Mouse (Mus musculus): ENCODE measurements at regions not wholly inside any gene's neighbourhood (a gene's known extent, or its start where the extent isn't known, plus 50 kb on each side); places are given as distances from the start of the nearest gene placed in this dataset.

- DNase-seq (ENCODE audit: low spot score) (no peak), ATAC-seq (no peak)
- peaks cover 7% of the 10 kb centered on the region for H3K4me1 ChIP-seq (ENCODE audit: control insufficient read depth, insufficient read depth, low read length)
- no peaks in the 10 kb centered on the region for H3K27me3 ChIP-seq (replicated peaks; ENCODE audit: control insufficient read depth, insufficient read depth, low read length)
- no peak overlapping the region for H3K27ac ChIP-seq (ENCODE audit: low read depth, low read length)
- H3K9me3 ChIP-seq (replicated peaks; ENCODE audit: control insufficient read depth, low read length) = no peaks in the 10 kb centered on the region
- H3K4me3 ChIP-seq (ENCODE audit: low read depth, low read length) = no peak overlapping the region
- no peak overlapping the region for H3K9ac ChIP-seq (ENCODE audit: low read length)
- H3K4me2 ChIP-seq (ENCODE audit: low read length) = no peak overlapping the region
- no peaks in the 10 kb centered on the region for H3K36me3 ChIP-seq (ENCODE audit: control insufficient read depth, insufficient read depth, low read length)
- WGBS = 60% methylated on average over 5 of the region's 5 CpGs
Observed at GRCm38 (mm10) chr19:32959844-32960195, 202.5 kb downstream of the Pten start.

DNA sequence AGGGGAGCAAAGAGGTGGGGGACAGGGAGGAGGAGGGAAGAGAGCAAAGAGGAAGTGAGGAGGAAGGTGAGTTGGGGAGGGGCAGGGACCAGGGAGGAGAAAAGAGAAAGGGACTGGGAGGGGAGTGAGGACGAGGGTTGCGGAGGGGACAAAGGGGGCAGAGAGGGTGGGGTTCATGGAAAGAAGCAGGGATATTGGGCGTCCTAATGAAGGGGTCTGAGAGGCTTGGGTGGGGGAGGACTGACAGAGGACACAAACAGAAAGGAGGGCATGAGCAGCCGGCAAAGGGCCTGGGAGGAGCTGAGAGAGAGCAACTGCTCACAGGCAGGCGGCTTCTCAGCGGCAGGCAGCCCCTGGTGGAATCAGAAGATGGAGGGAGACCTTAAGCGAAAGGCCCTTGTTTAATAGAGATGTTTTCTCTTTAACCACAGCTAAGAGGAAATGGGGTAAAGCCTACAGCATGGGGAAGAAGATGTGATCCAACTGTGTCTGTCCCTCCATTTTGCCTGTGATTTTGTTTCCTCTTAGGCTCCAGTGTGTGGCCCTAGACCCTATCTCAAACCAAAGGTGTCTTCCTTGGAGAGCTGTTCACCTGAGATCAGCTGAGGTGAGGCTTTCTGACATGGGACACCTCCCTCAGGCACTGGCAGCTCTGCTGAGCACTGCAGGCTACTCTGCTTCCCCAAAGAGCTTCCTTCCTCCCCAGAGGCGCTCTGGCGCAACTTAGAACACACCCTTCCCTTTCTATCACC is 203.1 kb downstream of the Pten start:
- WGBS = 61% methylated on average over 9 of the region's 9 CpGs
- ATAC-seq (no peak), DNase-seq (ENCODE audit: low spot score) (no peak)
- H3K9ac ChIP-seq (ENCODE audit: low read length) = no peak overlapping the region
- H3K4me1 ChIP-seq (ENCODE audit: control insufficient read depth, insufficient read depth, low read length) = peaks cover 7% of the 10 kb centered on the region
- H3K9me3 ChIP-seq (replicated peaks; ENCODE audit: control insufficient read depth, low read length) = no peaks in the 10 kb centered on the region
- H3K27ac ChIP-seq (ENCODE audit: low read depth, low read length) = no peak overlapping the region
- H3K27me3 ChIP-seq (replicated peaks; ENCODE audit: control insufficient read depth, insufficient read depth, low read length) = no peaks in the 10 kb centered on the region
- H3K4me2 ChIP-seq (ENCODE audit: low read length) = no peak overlapping the region
- no peaks in the 10 kb centered on the region for H3K36me3 ChIP-seq (ENCODE audit: control insufficient read depth, insufficient read depth, low read length)
- no peak overlapping the region for H3K4me3 ChIP-seq (ENCODE audit: low read depth, low read length)

DNA sequence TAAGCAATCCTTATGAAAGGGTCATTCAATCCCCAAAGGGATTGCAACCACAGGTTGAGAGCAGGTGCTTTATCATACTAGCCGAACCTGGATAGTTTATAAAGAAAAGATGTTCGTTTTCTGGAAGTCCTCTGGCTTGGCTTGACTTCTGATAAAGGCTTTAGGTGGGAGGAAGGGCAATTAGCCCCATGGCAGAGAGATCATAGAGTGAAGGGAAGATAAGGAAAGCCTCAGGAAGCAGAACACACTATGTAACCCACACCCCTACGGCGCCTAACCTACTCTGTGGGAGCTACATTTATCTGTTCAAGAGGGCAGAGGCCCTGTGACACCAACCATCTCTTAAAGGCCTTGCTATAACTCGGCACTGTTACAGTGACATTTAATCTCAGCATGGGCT is 204.2 kb downstream of the Pten start:
- Histone ChIP-seq H3K9ac (ENCODE audit: low read length) (no peak overlapping the region), H3K9me3 (replicated peaks; ENCODE audit: control insufficient read depth, low read length) (no peaks in the 10 kb centered on the region), H3K4me3 (ENCODE audit: low read depth, low read length) (no peak overlapping the region), H3K4me1 (ENCODE audit: control insufficient read depth, insufficient read depth, low read length) (peaks cover 3% of the 10 kb centered on the region; the same call in 1 of the 2 replicates), H3K27ac (ENCODE audit: low read depth, low read length) (no peak overlapping the region), H3K27me3 (replicated peaks; ENCODE audit: control insufficient read depth, insufficient read depth, low read length) (no peaks in the 10 kb centered on the region), H3K36me3 (ENCODE audit: control insufficient read depth, insufficient read depth, low read length) (no peaks in the 10 kb centered on the region), H3K4me2 (ENCODE audit: low read length) (no peak overlapping the region)
- ATAC-seq (no peak), DNase-seq (ENCODE audit: low spot score) (no peak)
- 84% methylated on average over 5 of the region's 5 CpGs for WGBS

GRCm38 (mm10) chr19:32963983-32964382 is 206.7 kb downstream of the Pten start:
- H3K4me3 ChIP-seq (ENCODE audit: low read depth, low read length) = no peak overlapping the region
- ATAC-seq (no peak), DNase-seq (ENCODE audit: low spot score) (no peak)
- H3K9ac ChIP-seq (ENCODE audit: low read length) = no peak overlapping the region
- H3K36me3 ChIP-seq (ENCODE audit: control insufficient read depth, insufficient read depth, low read length) = no peaks in the 10 kb centered on the region
- 20% methylated on average over 1 of the region's 1 CpGs for WGBS
- no peak overlapping the region for H3K4me2 ChIP-seq (ENCODE audit: low read length)
- H3K9me3 ChIP-seq (replicated peaks; ENCODE audit: control insufficient read depth, low read length) = no peaks in the 10 kb centered on the region
- no peak overlapping the region for H3K27ac ChIP-seq (ENCODE audit: low read depth, low read length)
- H3K4me1 ChIP-seq (ENCODE audit: control insufficient read depth, insufficient read depth, low read length) = no peaks in the 10 kb centered on the region
- no peaks in the 10 kb centered on the region for H3K27me3 ChIP-seq (replicated peaks; ENCODE audit: control insufficient read depth, insufficient read depth, low read length)

DNA sequence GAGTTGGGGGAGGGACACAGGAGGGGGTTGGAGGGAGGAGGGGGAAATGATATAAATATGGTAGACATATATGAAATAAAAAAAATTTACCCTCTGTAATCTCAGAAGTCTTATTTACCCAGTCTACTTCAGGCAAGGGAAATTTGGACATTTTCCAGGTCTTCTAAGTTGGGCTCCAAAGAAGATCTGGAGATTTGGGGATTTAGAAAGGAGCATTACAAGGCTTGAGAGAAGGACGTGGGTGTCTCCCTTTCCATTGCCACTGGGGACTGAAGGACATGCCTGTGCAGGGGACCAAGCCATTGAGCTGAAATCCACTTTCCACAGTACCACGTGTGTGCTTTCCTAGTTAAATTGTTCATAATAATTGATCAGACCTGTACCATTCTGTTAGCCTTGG is 208.2 kb downstream of the Pten start:
- H3K27me3 ChIP-seq (replicated peaks; ENCODE audit: control insufficient read depth, insufficient read depth, low read length) = no peaks in the 10 kb centered on the region
- no peaks in the 10 kb centered on the region for H3K9me3 ChIP-seq (replicated peaks; ENCODE audit: control insufficient read depth, low read length)
- H3K27ac ChIP-seq (ENCODE audit: low read depth, low read length) = no peak overlapping the region
- no peaks in the 10 kb centered on the region for H3K4me1 ChIP-seq (ENCODE audit: control insufficient read depth, insufficient read depth, low read length)
- ATAC-seq (no peak), DNase-seq (ENCODE audit: low spot score) (no peak)
- H3K4me2 ChIP-seq (ENCODE audit: low read length) = no peak overlapping the region
- WGBS = 69% methylated on average over 2 of the region's 2 CpGs
- no peak overlapping the region for H3K9ac ChIP-seq (ENCODE audit: low read length)
- no peaks in the 10 kb centered on the region for H3K36me3 ChIP-seq (ENCODE audit: control insufficient read depth, insufficient read depth, low read length)
- no peak overlapping the region for H3K4me3 ChIP-seq (ENCODE audit: low read depth, low read length)

- Histone ChIP-seq H3K27me3 (replicated peaks; ENCODE audit: control insufficient read depth, insufficient read depth, low read length) (no peaks in the 10 kb centered on the region), H3K4me2 (ENCODE audit: low read length) (no peak overlapping the region), H3K36me3 (ENCODE audit: control insufficient read depth, insufficient read depth, low read length) (no peaks in the 10 kb centered on the region), H3K9ac (ENCODE audit: low read length) (no peak overlapping the region), H3K4me3 (ENCODE audit: low read depth, low read length) (no peak overlapping the region), H3K9me3 (replicated peaks; ENCODE audit: control insufficient read depth, low read length) (no peaks in the 10 kb centered on the region), H3K4me1 (ENCODE audit: control insufficient read depth, insufficient read depth, low read length) (no peaks in the 10 kb centered on the region), H3K27ac (ENCODE audit: low read depth, low read length) (no peak overlapping the region)
- DNase-seq (ENCODE audit: low spot score) (no peak), ATAC-seq (no peak)
- 21% methylated on average over 7 of the region's 7 CpGs for WGBS
Observed at GRCm38 (mm10) chr19:32969213-32969776, 212.0 kb downstream of the Pten start.

DNA sequence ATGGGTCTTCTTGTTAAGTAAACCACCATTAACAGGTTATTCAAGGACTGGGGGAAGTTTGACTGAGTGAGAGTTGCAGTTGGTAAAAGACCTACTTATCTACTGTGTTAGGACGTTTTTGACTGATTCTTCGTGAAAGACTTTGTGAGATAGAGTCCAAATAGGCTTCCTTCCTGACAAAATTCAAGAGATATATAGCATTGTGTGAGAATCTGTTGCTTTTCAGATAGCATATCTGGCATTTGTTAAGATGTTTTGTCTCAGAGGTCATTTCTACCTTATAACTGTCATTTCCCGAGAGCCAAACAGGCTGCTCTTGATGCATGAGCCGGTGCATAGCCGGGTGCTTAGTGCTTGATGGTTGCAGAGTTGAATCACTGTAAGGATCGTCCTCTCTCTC is 214.8 kb downstream of the Pten start:
- Histone ChIP-seq H3K9ac (ENCODE audit: low read length) (no peak overlapping the region), H3K27me3 (replicated peaks; ENCODE audit: control insufficient read depth, insufficient read depth, low read length) (no peaks in the 10 kb centered on the region), H3K4me2 (ENCODE audit: low read length) (no peak overlapping the region), H3K4me3 (ENCODE audit: low read depth, low read length) (no peak overlapping the region), H3K4me1 (ENCODE audit: control insufficient read depth, insufficient read depth, low read length) (no peaks in the 10 kb centered on the region), H3K36me3 (ENCODE audit: control insufficient read depth, insufficient read depth, low read length) (no peaks in the 10 kb centered on the region), H3K27ac (ENCODE audit: low read depth, low read length) (no peak overlapping the region), H3K9me3 (replicated peaks; ENCODE audit: control insufficient read depth, low read length) (no peaks in the 10 kb centered on the region)
- 91% methylated on average over 6 of the region's 6 CpGs for WGBS
- DNase-seq (ENCODE audit: low spot score) = no peak
- ATAC-seq = no peak

DNA sequence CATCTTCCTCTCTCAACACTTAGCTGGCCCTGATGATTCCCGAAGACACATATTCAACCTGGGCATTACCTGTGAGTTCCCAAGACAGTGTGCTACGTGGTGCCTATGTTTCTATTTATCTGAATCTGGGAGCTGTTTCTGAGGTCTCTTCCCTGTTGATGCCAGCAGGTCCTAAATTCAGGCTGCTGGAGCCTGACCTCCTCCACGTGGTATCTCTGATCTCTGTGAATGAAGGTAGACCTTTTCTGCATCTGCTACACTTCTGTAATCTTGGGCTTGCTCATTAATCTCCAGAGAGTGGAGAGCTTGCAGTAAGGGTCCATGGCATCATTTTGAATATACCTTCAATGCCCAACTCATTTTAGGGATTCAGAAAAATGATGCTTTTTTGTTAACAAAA is 215.8 kb downstream of the Pten start:
- ATAC-seq (no peak), DNase-seq (ENCODE audit: low spot score) (no peak)
- no peak overlapping the region for H3K9ac ChIP-seq (ENCODE audit: low read length)
- WGBS = 84% methylated on average over 3 of the region's 3 CpGs
- no peaks in the 10 kb centered on the region for H3K27me3 ChIP-seq (replicated peaks; ENCODE audit: control insufficient read depth, insufficient read depth, low read length)
- H3K9me3 ChIP-seq (replicated peaks; ENCODE audit: control insufficient read depth, low read length) = no peaks in the 10 kb centered on the region
- H3K4me1 ChIP-seq (ENCODE audit: control insufficient read depth, insufficient read depth, low read length) = no peaks in the 10 kb centered on the region
- no peak overlapping the region for H3K4me3 ChIP-seq (ENCODE audit: low read depth, low read length)
- H3K27ac ChIP-seq (ENCODE audit: low read depth, low read length) = no peak overlapping the region
- H3K4me2 ChIP-seq (ENCODE audit: low read length) = no peak overlapping the region
- H3K36me3 ChIP-seq (ENCODE audit: control insufficient read depth, insufficient read depth, low read length) = no peaks in the 10 kb centered on the region

- Histone ChIP-seq H3K4me1 (ENCODE audit: control insufficient read depth, insufficient read depth, low read length) (no peaks in the 10 kb centered on the region), H3K9me3 (replicated peaks; ENCODE audit: control insufficient read depth, low read length) (no peaks in the 10 kb centered on the region), H3K9ac (ENCODE audit: low read length) (no peak overlapping the region), H3K4me2 (ENCODE audit: low read length) (no peak overlapping the region), H3K4me3 (ENCODE audit: low read depth, low read length) (no peak overlapping the region), H3K27ac (ENCODE audit: low read depth, low read length) (no peak overlapping the region), H3K36me3 (ENCODE audit: control insufficient read depth, insufficient read depth, low read length) (no peaks in the 10 kb centered on the region), H3K27me3 (replicated peaks; ENCODE audit: control insufficient read depth, insufficient read depth, low read length) (no peaks in the 10 kb centered on the region)
- ATAC-seq = no peak
- peak; percentile 23 for DNase-seq (ENCODE audit: low spot score)
- 79% methylated on average over 4 of the region's 4 CpGs for WGBS
Observed at GRCm38 (mm10) chr19:32974778-32975240, 217.5 kb downstream of the Pten start.
